Mouse (Mus musculus): ENCODE data around the gene Aqp5. TPM values are rescaled to one million over a fixed set of nuclear protein-coding genes. Genes with fewer than 3 reads are reported as not detected.

Aqp5 gene
- polyA plus RNA-seq, 1 experiment from 2014 or later, result 0.22 TPM

- H3K27me3 ChIP-seq, result peaks cover 70% of the 10 kb centered on the region
These were observed 8.9 kb downstream of the Aqp5 start for GRCm38 (mm10) chr15:99599245-99600070.

GRCm38 (mm10) chr15:99600986-99601822 is 10.6 kb downstream of the Aqp5 start, which contains the start of gene Aqp6:
Aqp6 (plus strand) TSS chr15:99601400.
- no peak within 1 kb of the TSS for H3K4me3 ChIP-seq (replicated peaks)
- H3K4me1 ChIP-seq, result peaks cover 47% of the 10 kb centered on the region
- no peaks in the 10 kb centered on the region for H3K36me3 ChIP-seq (replicated peaks)
- 57% methylated on average over 22 of the region's 22 CpGs for WGBS
- H3K27me3 ChIP-seq, result peaks cover 72% of the 10 kb centered on the region
- no peak within 1 kb of the TSS for H3K4me2 ChIP-seq
- peak within 1 kb of the TSS; percentile 46; the same call in 1 of the 2 replicates for H3K27ac ChIP-seq
- no peaks in the 10 kb centered on the region for H3K9me3 ChIP-seq
- no peak for ATAC-seq (ENCODE audit: low FRiP score)
- H3K9ac ChIP-seq, result no peak within 1 kb of the TSS

More at GRCm38 (mm10) chr15:99599245-99600070, 8.9 kb downstream of the Aqp5 start:
- Histone ChIP-seq H3K36me3 (replicated peaks) (no peaks in the 10 kb centered on the region), H3K9me3 (no peaks in the 10 kb centered on the region), H3K4me2 (no peak overlapping the region), H3K9ac (no peak overlapping the region), H3K4me1 (peaks cover 42% of the 10 kb centered on the region), H3K27ac (no peak overlapping the region), H3K4me3 (replicated peaks) (no peak overlapping the region)
- 58% methylated on average over 17 of the region's 17 CpGs for WGBS
- 0 out of 2 replicates have a peak, but pooled peaks have one; percentile 21 for ATAC-seq (ENCODE audit: low FRiP score)

GRCm38 (mm10) chr15:99601823-99602120 is 11.2 kb downstream of the Aqp5 start:
- 27% methylated on average over 5 of the region's 5 CpGs for WGBS
- H3K27me3 ChIP-seq, result peaks cover 78% of the 10 kb centered on the region
- no peak overlapping the region for H3K27ac ChIP-seq
- H3K9ac ChIP-seq, result no peak overlapping the region
- no peak overlapping the region for H3K4me2 ChIP-seq
- no peaks in the 10 kb centered on the region for H3K9me3 ChIP-seq
- no peak for ATAC-seq (ENCODE audit: low FRiP score)
- no peak overlapping the region for H3K4me3 ChIP-seq (replicated peaks)
- peaks cover 49% of the 10 kb centered on the region for H3K4me1 ChIP-seq
- no peaks in the 10 kb centered on the region for H3K36me3 ChIP-seq (replicated peaks)

DNA sequence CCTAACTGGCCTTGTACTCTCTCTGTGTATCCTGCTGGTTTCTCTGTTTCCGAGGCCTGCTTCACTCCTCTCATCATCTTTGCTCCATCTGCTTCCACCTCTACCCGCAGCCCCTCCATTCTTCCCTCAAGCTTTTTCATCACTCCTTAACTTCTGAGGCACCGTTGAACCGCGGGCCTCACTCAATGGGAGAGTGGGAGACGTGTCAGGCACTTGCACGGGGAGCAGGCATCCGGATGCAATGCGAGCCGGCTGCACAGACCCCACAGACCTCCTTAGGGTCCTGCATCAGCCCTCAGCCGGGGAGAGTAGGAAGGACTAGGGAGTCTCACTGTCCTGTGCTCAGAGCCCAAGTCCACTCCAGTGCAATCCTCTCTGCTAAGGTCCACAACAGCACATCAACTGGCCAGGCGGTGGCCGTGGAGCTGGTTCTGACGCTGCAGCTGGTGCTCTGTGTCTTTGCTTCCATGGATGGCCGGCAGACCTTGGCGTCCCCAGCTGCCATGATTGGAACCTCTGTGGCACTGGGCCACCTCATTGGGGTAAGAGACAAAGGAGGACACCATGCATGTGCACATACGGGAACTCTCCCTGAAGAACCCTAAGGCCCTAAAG is 11.7 kb downstream of the Aqp5 start:
- WGBS, result 73% methylated on average over 17 of the region's 17 CpGs
- peaks cover 53% of the 10 kb centered on the region for H3K4me1 ChIP-seq
- no peak overlapping the region for H3K4me3 ChIP-seq (replicated peaks)
- H3K9me3 ChIP-seq, result no peaks in the 10 kb centered on the region
- H3K36me3 ChIP-seq (replicated peaks), result no peaks in the 10 kb centered on the region
- no peak for ATAC-seq (ENCODE audit: low FRiP score)
- no peak overlapping the region for H3K4me2 ChIP-seq
- peaks cover 79% of the 10 kb centered on the region for H3K27me3 ChIP-seq
- H3K9ac ChIP-seq, result no peak overlapping the region
- peak overlapping the region; percentile 46; the same call in 1 of the 2 replicates for H3K27ac ChIP-seq

DNA sequence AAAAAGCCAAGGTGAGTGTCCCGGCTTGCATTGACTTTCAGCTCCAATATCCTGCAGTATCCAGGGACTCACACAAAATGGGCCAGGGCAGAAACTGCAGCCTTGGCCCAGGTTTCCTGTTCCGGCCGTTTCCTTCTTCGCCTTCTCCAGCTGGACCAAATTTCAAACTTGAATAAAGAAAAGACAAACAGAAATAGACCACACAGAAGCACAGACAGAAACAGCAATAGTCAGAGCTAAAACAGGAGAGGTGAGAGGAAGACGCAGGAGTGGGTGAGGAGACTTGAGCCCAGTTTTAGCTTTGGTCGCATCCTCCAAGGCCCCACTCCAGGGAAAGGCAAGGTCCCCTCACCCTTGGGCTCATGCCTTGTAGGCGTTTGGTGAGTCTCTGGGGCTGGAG is 12.6 kb downstream of the Aqp5 start:
- no peak for ATAC-seq (ENCODE audit: low FRiP score)
- H3K4me1 ChIP-seq, result peaks cover 58% of the 10 kb centered on the region
- no peaks in the 10 kb centered on the region for H3K36me3 ChIP-seq (replicated peaks)
- no peaks in the 10 kb centered on the region for H3K9me3 ChIP-seq
- peaks cover 71% of the 10 kb centered on the region for H3K27me3 ChIP-seq
- H3K9ac ChIP-seq, result no peak overlapping the region
- H3K4me3 ChIP-seq (replicated peaks), result no peak overlapping the region
- no peak overlapping the region for H3K27ac ChIP-seq
- WGBS, result 92% methylated on average over 7 of the region's 7 CpGs
- no peak overlapping the region for H3K4me2 ChIP-seq

DNA sequence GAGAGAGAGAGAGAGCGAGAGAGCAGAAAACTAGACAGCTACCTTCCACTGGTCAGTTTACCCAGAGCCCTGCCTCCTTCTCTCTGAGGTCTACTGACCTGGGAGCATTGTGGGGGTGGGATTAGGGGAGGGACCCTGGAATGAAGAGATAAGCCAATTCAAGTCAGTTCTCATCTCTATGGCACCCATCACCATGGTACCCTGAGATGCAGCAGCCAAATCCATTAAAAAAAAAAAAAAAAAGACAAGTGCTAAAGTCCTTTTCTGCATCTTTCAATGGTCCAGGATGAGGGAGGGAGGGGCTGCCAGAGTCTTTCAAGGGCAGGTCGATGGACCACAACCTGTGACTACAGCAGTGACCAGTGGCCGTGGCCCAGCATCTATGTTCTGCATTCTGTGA is 15.0 kb downstream of the Aqp5 start:
- no peak overlapping the region for H3K4me3 ChIP-seq (replicated peaks)
- H3K4me1 ChIP-seq, result peaks cover 45% of the 10 kb centered on the region
- H3K27me3 ChIP-seq, result peaks cover 61% of the 10 kb centered on the region
- no peaks in the 10 kb centered on the region for H3K9me3 ChIP-seq
- ATAC-seq (ENCODE audit: low FRiP score), result no peak
- no peak overlapping the region for H3K4me2 ChIP-seq
- no peak overlapping the region for H3K27ac ChIP-seq
- H3K36me3 ChIP-seq (replicated peaks), result no peaks in the 10 kb centered on the region
- 71% methylated on average over 3 of the region's 3 CpGs for WGBS
- H3K9ac ChIP-seq, result no peak overlapping the region

GRCm38 (mm10) chr15:99606515-99606914 is 15.9 kb downstream of the Aqp5 start:
- Histone ChIP-seq H3K4me3 (replicated peaks) (no peak overlapping the region), H3K27ac (no peak overlapping the region), H3K36me3 (replicated peaks) (no peaks in the 10 kb centered on the region), H3K27me3 (peaks cover 55% of the 10 kb centered on the region), H3K4me2 (no peak overlapping the region), H3K9me3 (no peaks in the 10 kb centered on the region), H3K4me1 (peaks cover 42% of the 10 kb centered on the region), H3K9ac (no peak overlapping the region)
- ATAC-seq (ENCODE audit: low FRiP score), result no peak
- 33% methylated on average over 5 of the region's 5 CpGs for WGBS

- peak overlapping the region; percentile 38; the same call in 1 of the 2 replicates for H3K27ac ChIP-seq
- 14% methylated on average over 10 of the region's 10 CpGs for WGBS
- H3K27me3 ChIP-seq, result peaks cover 58% of the 10 kb centered on the region
These were observed 17.0 kb downstream of the Aqp5 start for GRCm38 (mm10) chr15:99607388-99608113.

DNA sequence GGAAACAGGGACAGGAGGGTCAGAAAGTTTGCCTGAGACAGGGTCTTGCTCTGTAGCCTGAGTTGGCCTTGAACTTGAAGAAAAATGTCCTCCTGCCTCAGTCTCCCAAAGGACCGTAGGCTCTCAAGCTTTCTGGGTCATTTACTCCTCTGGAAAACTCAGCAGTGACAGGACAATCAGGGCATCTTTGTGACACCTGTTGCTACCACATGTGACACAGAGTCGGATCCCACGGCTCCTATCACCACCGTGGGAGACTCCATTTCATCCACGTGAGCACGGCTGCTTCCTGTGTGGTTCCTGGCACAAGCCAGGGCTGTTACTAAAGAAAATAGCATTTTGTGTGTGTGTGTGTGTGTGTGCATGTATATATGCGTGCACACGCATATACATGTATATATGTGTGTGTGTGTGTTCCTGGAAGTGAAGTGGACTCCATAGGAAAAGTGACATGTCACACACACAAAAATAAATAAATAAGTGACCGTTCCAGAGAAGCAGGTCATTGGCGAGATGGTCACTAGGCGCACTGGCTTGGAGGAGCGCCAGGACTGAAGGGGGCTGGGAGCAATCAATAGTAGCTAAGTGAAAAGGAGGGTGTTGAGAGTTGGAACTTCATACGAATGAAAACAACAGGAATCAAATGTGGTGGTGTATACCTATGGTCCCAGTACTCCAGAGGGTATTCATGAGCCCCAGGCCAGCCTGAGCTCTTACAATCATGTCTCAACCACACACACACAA is 18.0 kb downstream of the Aqp5 start:
- Histone ChIP-seq H3K9ac (no peak overlapping the region), H3K27me3 (peaks cover 54% of the 10 kb centered on the region), H3K4me2 (no peak overlapping the region), H3K9me3 (no peaks in the 10 kb centered on the region), H3K4me1 (peaks cover 38% of the 10 kb centered on the region), H3K36me3 (replicated peaks) (no peaks in the 10 kb centered on the region), H3K27ac (no peak overlapping the region), H3K4me3 (replicated peaks) (no peak overlapping the region)
- no peak for ATAC-seq (ENCODE audit: low FRiP score)
- 85% methylated on average over 13 of the region's 13 CpGs for WGBS

More at GRCm38 (mm10) chr15:99607388-99608113, 17.0 kb downstream of the Aqp5 start:
- Histone ChIP-seq H3K4me2 (peak overlapping the region; percentile 6; the same call in 1 of the 2 replicates), H3K9ac (0 out of 2 replicates have a peak overlapping the region, but pooled peaks have one; percentile 9), H3K4me3 (replicated peaks) (no peak overlapping the region), H3K4me1 (peaks cover 38% of the 10 kb centered on the region), H3K9me3 (no peaks in the 10 kb centered on the region), H3K36me3 (replicated peaks) (no peaks in the 10 kb centered on the region)
- ATAC-seq (ENCODE audit: low FRiP score), result peak; percentile 71

DNA sequence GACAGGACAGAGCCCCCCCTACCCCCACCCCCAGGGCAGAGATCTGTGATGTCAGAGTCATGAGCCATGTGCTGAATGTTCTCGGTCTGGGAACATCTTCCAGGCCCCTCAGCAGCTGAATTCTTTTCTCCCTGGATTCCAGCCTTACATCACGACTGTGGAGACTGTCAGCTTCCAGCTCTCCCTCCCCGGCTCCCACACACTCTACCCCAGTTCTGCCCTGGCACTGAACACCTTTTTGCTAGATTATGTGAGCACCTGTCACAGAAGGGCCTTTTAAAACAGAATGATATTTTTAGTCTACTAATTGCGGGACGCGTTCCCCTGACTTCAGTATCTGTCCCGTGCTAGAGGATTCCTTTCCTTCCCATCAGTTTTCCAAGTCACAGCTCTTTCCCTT is 21.0 kb downstream of the Aqp5 start:
- H3K27me3 ChIP-seq, result peaks cover 36% of the 10 kb centered on the region
- H3K9ac ChIP-seq, result no peak overlapping the region
- H3K4me3 ChIP-seq (replicated peaks), result no peak overlapping the region
- peaks cover 42% of the 10 kb centered on the region for H3K4me1 ChIP-seq
- H3K9me3 ChIP-seq, result no peaks in the 10 kb centered on the region
- ATAC-seq (ENCODE audit: low FRiP score), result no peak
- H3K27ac ChIP-seq, result no peak overlapping the region
- H3K4me2 ChIP-seq, result no peak overlapping the region
- 69% methylated on average over 7 of the region's 7 CpGs for WGBS
- H3K36me3 ChIP-seq (replicated peaks), result no peaks in the 10 kb centered on the region

DNA sequence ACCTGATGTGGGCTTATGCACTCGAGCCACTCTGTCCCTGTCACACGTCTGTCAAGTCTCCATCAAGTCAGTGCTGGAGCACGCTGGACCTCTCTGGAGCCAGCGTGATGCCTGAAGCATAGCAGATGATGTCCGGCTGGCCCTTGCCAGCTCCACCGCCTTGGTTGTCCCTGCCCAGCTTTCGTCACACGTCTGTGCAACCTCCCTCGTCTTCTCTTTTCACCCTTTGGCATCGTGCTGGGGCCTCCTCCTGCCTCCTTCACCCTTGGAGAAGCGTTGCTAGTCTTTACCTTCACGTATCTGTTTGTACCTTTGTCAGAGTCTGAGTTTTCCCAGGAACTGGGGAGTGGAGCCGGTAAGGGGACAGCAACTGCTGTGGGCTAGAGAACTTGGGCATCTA is 23.7 kb downstream of the Aqp5 start:
- ATAC-seq (ENCODE audit: low FRiP score), result no peak
- 78% methylated on average over 13 of the region's 13 CpGs for WGBS
- peaks cover 27% of the 10 kb centered on the region for H3K27me3 ChIP-seq
- H3K4me3 ChIP-seq (replicated peaks), result no peak overlapping the region
- H3K4me2 ChIP-seq, result no peak overlapping the region
- no peak overlapping the region for H3K27ac ChIP-seq
- H3K36me3 ChIP-seq (replicated peaks), result peaks cover 1% of the 10 kb centered on the region
- H3K4me1 ChIP-seq, result peaks cover 22% of the 10 kb centered on the region
- no peak overlapping the region for H3K9ac ChIP-seq
- H3K9me3 ChIP-seq, result no peaks in the 10 kb centered on the region
